Mouse (Mus musculus): ENCODE measurements around the gene Sppl2b. TPM values are rescaled to one million over a fixed set of nuclear protein-coding genes. Genes with fewer than 3 reads are reported as not detected.

Gene Sppl2b
- polyA plus RNA-seq, 1 experiment from 2014 or later = 27.6 TPM

- 23% methylated on average over 40 of the region's 40 CpGs for WGBS (ENCODE audit: insufficient replicate concordance)
- DNase-seq = no peak
- peaks cover 32% of the 10 kb centered on the region for H3K27me3 ChIP-seq (ENCODE audit: insufficient read depth, low read length)
These were observed 46.7 kb upstream of the Sppl2b start for GRCm38 (mm10) chr10:80808099-80808984.

GRCm38 (mm10) chr10:80808985-80809632, 46.0 kb upstream of the Sppl2b start:
- H3K27me3 ChIP-seq (ENCODE audit: insufficient read depth, low read length) = peaks cover 32% of the 10 kb centered on the region

More at GRCm38 (mm10) chr10:80808099-80808984, 46.7 kb upstream of the Sppl2b start:
- H3K9me3 ChIP-seq (ENCODE audit: low read length) = no peaks in the 10 kb centered on the region
- TF ChIP-seq EP300 (IDR thresholded peaks at IDR 0.05; ENCODE audit: low read depth) (no peak), CTCF (IDR thresholded peaks at IDR 0.05; ENCODE audit: low read depth) (no peak)
- ATAC-seq = no peak
- H3K27ac ChIP-seq (ENCODE audit: low read depth) = no peak overlapping the region
- peaks cover 21% of the 10 kb centered on the region for H3K36me3 ChIP-seq (replicated peaks; ENCODE audit: insufficient read depth, low read length)
- H3K4me2 ChIP-seq (ENCODE audit: low read depth, low read length) = peak overlapping the region; percentile 76
- 0 out of 2 replicates have a peak overlapping the region, but pooled peaks have one; percentile 21 for H3K9ac ChIP-seq (replicated peaks)
- peak overlapping the region; percentile 8; the same call in 1 of the 2 replicates for H3K4me3 ChIP-seq (ENCODE audit: low read depth, low read length)
- H3K4me1 ChIP-seq (ENCODE audit: insufficient read depth) = peaks cover 27% of the 10 kb centered on the region

GRCm38 (mm10) chr10:80810084-80810483, 45.0 kb upstream of the Sppl2b start:
- peaks cover 27% of the 10 kb centered on the region for H3K4me1 ChIP-seq (ENCODE audit: insufficient read depth)
- no peak for ATAC-seq
- H3K27me3 ChIP-seq (ENCODE audit: insufficient read depth, low read length) = peaks cover 32% of the 10 kb centered on the region

More at GRCm38 (mm10) chr10:80808985-80809632, 46.0 kb upstream of the Sppl2b start:
- TF ChIP-seq EP300 (IDR thresholded peaks at IDR 0.05; ENCODE audit: low read depth) = no peak
- TF ChIP-seq CTCF (IDR thresholded peaks at IDR 0.05; ENCODE audit: low read depth) = no peak
- H3K4me1 ChIP-seq (ENCODE audit: insufficient read depth) = peaks cover 27% of the 10 kb centered on the region
- H3K4me2 ChIP-seq (ENCODE audit: low read depth, low read length) = peak overlapping the region; percentile 44
- no peaks in the 10 kb centered on the region for H3K9me3 ChIP-seq (ENCODE audit: low read length)
- DNase-seq (no peak), ATAC-seq (no peak)
- no peak overlapping the region for H3K27ac ChIP-seq (ENCODE audit: low read depth)
- 13% methylated on average over 18 of the region's 18 CpGs for WGBS (ENCODE audit: insufficient replicate concordance)
- H3K9ac ChIP-seq (replicated peaks) = no peak overlapping the region
- H3K36me3 ChIP-seq (replicated peaks; ENCODE audit: insufficient read depth, low read length) = peaks cover 13% of the 10 kb centered on the region; the same call in 1 of the 2 replicates
- H3K4me3 ChIP-seq (ENCODE audit: low read depth, low read length) = peak overlapping the region; percentile 8; the same call in 1 of the 2 replicates

GRCm38 (mm10) chr10:80812391-80813041, 42.6 kb upstream of the Sppl2b start:
- Histone ChIP-seq H3K27ac (ENCODE audit: low read depth) (no peak overlapping the region), H3K4me1 (ENCODE audit: insufficient read depth) (peaks cover 11% of the 10 kb centered on the region), H3K9me3 (ENCODE audit: low read length) (no peaks in the 10 kb centered on the region), H3K27me3 (ENCODE audit: insufficient read depth, low read length) (peaks cover 30% of the 10 kb centered on the region), H3K9ac (replicated peaks) (no peak overlapping the region), H3K36me3 (replicated peaks; ENCODE audit: insufficient read depth, low read length) (no peaks in the 10 kb centered on the region), H3K4me3 (ENCODE audit: low read depth, low read length) (no peak overlapping the region), H3K4me2 (ENCODE audit: low read depth, low read length) (no peak overlapping the region)
- 49% methylated on average over 5 of the region's 5 CpGs for WGBS (ENCODE audit: insufficient replicate concordance)
- TF ChIP-seq EP300 (IDR thresholded peaks at IDR 0.05; ENCODE audit: low read depth) = no peak
- DNase-seq (no peak), ATAC-seq (no peak)

More at GRCm38 (mm10) chr10:80810084-80810483, 45.0 kb upstream of the Sppl2b start:
- Histone ChIP-seq H3K9me3 (ENCODE audit: low read length) (no peaks in the 10 kb centered on the region), H3K27ac (ENCODE audit: low read depth) (no peak overlapping the region), H3K9ac (replicated peaks) (no peak overlapping the region), H3K4me2 (ENCODE audit: low read depth, low read length) (no peak overlapping the region), H3K4me3 (ENCODE audit: low read depth, low read length) (no peak overlapping the region), H3K36me3 (replicated peaks; ENCODE audit: insufficient read depth, low read length) (peaks cover 3% of the 10 kb centered on the region; the same call in 1 of the 2 replicates)
- no peak for DNase-seq
- TF ChIP-seq CTCF (IDR thresholded peaks at IDR 0.05; ENCODE audit: low read depth) (no peak), EP300 (IDR thresholded peaks at IDR 0.05; ENCODE audit: low read depth) (no peak)
- WGBS (ENCODE audit: insufficient replicate concordance) = 9% methylated on average over 19 of the region's 20 CpGs

- no peaks in the 10 kb centered on the region for H3K36me3 ChIP-seq (replicated peaks; ENCODE audit: insufficient read depth, low read length)
- WGBS (ENCODE audit: insufficient replicate concordance) = 62% methylated on average over 4 of the region's 4 CpGs
- H3K4me1 ChIP-seq (ENCODE audit: insufficient read depth) = peaks cover 9% of the 10 kb centered on the region
- no peak within 1 kb of the TSS for H3K27ac ChIP-seq (ENCODE audit: low read depth)
- peaks cover 21% of the 10 kb centered on the region for H3K27me3 ChIP-seq (ENCODE audit: insufficient read depth, low read length)
- TF ChIP-seq EP300 (IDR thresholded peaks at IDR 0.05; ENCODE audit: low read depth) (no peak), CTCF (IDR thresholded peaks at IDR 0.05; ENCODE audit: low read depth) (no peak)
- no peak within 1 kb of the TSS for H3K9ac ChIP-seq (replicated peaks)
- H3K4me2 ChIP-seq (ENCODE audit: low read depth, low read length) = no peak within 1 kb of the TSS
- H3K4me3 ChIP-seq (ENCODE audit: low read depth, low read length) = no peak within 1 kb of the TSS
- H3K9me3 ChIP-seq (ENCODE audit: low read length) = no peaks in the 10 kb centered on the region
- DNase-seq (no peak), ATAC-seq (no peak)
These were observed 41.7 kb upstream of the Sppl2b start, which contains the start of gene Jsrp1 for GRCm38 (mm10) chr10:80813366-80813765. Gene Jsrp1, minus strand, starts transcription at chr10:80813498.

All from liver, postnatal 0 days (tissue).